Mouse (Mus musculus) neural tube, embryonic 10.5 days (tissue): ENCODE data around the gene Csnk2a1.
"Not testable (repeated sequence)": the region's sequence is repeated elsewhere in the genome, so short reads cannot be mapped to it uniquely, and the experiment has no call there.

ENCODE experiments used
- DNase-seq: peaks from one replicate; pipeline ENCODE4 v3.0.0-alpha.2; 2017; ENCODE audit warnings: low spot score; ENCODE audit errors: extremely low spot score

The Csnk2a1 gene

DNA sequence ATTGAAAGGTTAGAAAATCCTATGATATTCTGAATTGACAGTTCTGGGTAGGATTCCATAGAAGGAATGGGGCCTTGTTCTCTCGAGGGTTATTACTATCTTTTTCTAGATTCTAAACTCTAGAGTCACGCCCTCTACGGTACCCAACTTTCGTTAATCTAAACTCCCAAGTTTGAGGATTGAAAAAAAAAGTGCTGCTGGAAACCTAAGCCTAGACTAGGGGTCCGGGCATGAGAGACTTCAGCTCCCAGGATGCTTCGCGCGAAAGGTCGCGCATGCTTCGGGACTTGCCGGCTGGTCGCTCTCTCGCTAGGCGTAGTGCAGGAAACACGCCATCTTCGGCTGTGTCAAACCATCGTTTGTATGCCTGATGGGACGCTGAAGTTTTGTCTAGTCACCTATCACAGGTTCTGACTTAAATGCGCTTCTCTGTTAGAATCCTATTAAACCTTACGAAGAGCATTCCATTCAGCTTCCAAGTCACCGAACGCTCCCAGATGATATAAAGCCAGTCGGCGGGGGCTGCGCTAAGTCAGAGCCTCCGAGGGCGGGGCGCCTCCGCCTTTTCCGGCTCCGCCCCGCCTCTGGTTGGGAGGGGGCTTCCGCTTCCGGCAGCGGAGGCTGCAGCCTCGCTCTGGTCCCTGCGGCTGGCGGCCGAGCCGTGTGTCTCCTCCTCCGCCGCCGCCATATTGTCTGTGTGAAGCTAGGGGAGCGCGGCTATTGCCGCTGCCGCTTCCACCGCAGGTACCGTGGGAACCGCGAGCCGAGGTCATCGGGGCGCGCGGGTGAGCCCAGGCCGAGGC, at the start of gene Csnk2a1:
Gene Csnk2a1, plus strand, starts transcription at position 592 of the 803 bp plus-strand sequence.
- peak; percentile 93 for DNase-seq

DNA sequence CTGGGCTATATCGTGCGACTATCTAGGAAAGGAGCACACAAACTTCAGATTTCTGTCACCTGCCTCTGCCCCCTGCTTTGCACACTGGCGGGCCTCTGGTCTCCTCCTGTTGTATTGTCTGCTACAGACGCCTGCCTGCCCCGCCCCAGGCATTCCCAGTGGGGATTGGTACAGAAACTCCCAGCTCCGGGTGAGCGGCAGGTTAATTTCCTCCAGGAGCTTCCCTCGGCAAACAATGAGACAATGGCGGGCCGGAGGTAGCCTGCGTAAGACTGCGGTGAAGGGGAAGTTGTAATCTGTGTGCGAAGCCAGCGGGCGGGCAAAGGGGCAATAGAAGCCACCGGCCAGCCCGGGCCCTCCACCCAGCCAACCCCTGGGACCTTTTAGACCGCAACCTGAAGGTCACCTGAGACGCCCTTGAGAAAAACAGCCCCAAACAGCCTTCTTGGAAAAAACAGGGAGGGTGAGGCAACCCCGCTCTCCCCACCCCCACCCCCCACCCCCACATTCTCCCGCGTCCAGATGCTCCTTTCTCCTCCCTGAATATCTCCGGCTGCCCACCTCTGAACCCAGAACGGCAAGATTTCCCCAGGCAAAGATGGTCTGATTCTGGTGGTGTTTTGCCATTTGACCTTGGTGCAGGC, 49.4 kb upstream of the Csnk2a1 start:
- DNase-seq = no peak

DNA sequence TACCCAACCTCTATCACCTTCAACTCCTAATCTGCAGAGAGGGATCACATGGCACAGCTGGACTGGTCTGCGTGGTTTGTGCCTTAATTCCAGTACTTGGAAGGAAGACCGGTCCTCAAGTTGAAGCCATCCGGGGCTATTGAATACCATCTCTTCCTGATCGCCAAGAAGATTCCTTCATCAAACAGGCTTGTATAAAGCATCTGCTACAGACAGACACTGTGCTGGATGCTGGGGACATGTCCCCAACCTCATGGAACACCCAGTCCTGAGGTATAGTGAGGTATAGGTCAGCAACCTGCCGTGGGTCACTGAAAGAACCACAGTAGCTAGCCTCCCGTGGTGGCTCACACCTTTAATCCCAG, 48.9 kb upstream of the Csnk2a1 start:
- no peak for DNase-seq

DNA sequence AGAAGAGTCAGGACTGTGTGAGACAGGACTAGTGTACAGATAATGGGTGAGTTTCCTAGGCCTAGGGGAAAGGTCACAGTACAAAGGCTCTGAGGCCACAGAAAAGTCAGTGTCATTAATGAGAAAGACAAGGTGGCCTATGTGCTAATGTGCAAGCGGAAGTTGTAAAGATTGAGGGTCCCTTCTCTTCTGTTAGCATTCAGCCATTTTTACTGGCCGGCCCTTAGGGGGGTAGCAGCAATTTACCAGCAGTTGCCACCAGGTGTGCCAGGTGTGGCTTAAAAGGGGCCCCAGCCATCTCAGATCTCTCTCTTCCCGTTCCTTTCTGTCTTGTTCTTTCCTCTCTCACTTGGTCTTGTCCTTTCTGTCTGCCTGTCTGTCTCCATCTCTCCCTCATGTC, 48.3 kb upstream of the Csnk2a1 start:
- DNase-seq = no peak

DNA sequence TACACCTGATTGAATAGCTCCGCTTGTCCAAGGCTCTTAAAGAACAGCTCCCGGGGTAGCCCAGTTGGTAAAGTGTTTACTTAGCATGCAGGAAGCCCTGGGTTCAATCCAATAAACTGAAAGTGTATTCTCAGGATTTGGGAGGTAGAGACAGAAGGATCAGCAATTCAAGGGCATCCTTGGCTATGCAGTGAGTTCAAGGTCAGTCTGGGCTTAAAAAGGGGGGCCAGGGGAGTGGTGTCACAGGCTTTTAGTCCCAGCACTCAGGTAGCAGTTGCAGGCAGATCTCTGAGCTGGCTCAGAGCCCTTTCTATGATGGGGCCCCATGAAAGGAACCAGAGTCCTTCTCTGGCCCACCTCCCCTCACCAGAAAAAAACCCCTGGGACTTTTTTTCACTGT, 47.3 kb upstream of the Csnk2a1 start:
- no peak for DNase-seq

DNA sequence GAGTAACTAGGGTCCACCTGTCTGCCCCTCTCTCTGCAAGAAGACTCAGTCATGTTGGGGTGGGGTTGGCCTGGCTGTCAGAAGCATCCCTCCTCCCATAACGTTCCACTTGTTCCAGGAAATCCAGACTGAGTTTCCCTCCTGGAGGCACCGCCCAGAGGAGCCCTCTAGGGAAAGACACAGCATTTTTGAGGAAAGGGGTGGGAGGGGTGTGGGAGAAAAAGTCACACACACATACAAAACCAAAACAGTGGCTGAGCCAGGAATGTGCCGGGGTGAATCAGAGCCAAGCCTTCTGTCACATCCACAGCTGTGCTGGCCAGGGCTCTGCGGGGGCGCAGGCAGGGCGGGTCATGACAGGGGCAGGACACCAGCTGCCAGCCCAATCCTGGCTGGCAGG, 46.3 kb upstream of the Csnk2a1 start:
- DNase-seq = no peak

DNA sequence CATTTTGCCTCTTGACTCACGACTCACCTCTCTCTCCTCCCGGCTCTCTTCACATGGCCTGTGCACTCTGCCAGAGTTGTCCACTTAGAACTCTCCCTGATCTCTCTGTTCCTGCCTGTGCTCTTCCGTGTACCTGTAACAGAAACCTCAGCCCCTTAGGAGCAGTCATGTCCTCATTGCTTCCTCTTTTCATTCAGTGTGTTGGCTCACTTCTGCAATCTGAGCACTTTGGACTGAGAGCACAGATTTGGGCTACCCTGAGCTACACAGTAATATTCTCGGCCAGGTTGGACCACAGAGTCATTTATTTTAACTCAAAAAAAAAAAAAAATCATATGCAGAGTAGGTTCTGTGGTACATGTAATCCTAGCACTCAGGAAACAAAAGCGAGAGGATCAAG, 39.5 kb upstream of the Csnk2a1 start:
- DNase-seq = no peak

DNA sequence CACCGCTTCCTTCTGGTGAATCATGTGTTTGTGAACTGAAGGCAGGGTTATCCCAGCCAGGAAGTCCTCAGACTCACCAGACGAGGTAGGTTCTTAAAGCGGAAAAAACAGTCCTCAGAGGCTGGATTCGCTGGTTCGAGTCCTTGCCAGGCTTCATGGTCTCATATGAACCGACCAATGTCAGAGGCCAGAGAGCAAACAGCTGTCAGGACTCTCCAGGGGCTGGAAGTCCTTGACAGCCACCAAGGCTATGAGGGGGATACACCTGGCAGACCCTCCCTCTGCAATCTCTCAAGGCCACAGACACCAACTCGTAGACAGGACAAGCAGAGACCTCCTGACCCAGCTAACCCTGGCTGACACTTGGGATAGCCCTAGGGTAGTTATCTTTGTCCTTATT, 37.4 kb upstream of the Csnk2a1 start:
- no peak for DNase-seq

DNA sequence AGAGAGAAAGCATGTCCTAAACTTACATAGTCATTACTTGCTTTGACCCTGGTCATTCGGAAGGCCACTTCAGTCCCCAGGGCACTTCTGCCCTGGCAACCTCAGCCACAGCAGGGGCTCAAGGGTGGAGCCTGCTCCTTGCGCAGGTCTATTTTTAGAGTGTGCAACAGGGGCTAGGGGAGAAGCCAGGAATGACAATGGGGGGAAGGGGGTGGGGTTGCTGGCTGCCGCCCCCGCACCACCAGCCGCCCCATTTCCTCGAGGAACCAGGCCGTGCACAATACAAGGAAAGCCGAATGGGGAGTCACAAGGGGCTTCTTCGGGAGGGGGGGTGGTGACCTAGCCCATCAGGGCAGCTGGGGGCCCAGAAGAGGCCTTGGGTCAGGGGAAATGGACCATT, 37.0 kb upstream of the Csnk2a1 start:
- no peak for DNase-seq

DNA sequence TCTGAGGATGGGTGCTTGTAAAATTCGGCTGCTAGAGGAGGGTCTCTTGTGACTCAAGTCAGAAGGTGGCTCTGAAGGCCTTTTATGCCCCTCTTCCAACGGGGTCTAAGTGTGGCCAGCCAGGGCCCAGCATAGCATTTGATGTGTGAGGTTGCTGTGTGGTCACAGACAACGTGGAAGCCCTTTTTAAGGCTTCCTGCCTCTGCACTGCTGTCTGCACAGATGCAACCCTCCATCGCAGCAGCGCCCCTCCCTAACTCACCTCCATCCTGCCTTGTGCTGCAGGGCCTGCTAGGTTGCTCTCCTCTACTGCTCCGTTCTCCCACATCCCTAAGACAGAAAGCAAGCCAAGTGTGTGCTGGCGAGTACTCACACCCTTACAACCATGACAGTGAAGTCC, 36.5 kb upstream of the Csnk2a1 start:
- no peak for DNase-seq

DNA sequence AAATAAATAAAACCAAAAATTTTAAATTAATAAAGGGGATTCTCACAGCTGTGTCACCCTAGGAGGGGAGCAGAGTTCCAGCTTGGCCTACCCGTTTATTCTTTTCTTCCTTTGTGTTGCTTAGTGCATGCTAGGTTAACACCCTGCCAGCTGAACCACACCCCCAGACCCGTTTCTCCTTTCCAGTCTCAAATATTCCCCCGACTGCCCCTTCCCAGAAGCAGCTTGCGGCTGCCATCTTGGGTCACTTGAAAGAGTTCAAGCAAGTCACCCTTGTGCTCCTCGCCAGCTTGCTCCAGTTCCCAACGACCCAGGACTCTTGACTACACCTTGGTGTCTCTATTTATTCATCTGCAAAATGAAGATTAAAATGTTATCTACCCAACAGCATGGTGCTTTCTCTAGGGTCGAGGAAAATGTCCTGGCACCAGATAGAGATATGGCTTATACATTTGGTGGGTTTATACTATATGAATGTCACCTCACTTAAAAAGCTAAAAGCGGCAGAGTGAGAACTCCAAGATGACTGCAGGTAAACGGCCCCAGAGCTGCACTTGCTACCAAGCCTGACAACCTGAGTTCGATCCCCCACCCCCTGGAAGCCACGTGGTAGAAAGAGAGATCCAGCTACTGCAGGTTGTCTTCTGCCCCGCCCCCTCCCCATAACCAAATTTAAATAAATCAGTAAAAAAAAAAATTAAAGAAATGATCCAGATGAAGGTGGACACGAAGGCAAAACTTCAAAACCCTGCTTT, 33.9 kb upstream of the Csnk2a1 start:
- no peak for DNase-seq

DNA sequence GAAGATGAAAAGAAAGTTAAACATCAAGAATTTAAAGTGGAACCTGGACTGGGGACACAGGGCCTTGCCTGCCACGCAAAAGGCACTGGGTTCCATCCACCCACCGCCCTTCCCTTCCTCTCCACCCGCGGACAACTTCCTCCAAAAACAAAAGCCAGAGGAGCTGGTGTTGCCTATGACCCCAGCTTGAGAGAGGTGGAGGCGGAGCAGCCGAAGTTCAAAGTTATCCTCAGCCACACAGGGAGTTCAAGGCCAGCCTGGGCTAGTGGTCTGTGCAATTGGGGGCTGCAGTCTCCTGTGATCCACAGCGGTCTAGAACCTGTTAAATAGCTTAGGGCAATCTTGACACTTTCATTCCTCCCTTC, 33.3 kb upstream of the Csnk2a1 start:
- no peak for DNase-seq

DNA sequence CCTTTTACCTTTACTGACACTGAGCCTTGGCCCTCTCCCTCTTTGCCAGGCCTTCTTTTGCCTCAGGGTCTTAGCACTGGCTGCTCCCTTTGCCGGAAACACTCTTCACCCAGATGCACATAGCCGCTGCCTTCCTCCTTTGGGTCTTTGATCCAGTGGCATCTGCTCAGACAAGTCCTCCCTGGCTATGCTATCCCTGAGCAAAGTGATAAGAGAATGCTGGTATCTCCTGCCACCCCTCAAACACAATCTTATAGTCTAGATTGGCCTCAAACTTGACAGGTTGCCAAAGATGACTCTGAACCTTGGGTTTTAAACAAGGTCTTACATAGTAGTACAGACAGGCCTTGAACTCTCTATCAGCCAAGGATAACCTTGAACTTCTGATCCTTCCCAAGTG, 32.1 kb upstream of the Csnk2a1 start:
- no peak for DNase-seq

DNA sequence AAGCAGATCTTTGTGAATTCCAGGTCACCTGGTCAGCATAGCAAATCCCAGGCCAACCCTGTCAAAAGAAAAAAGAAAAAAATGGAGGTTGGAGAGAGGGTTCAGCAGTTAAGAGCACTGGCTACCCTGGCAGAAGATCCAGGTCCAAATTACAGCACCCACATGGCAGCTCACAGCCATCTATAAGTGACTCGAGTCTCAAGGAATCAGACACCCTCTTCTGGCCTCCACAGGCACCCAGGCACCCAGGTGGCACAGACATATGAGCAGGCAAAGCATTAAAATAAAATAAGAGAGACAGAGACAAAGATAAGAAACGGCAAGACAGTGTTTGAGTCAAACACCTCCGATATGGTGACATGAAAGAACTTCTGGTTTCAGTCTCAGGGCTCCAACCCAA, 29.7 kb upstream of the Csnk2a1 start:
- DNase-seq = no peak

DNA sequence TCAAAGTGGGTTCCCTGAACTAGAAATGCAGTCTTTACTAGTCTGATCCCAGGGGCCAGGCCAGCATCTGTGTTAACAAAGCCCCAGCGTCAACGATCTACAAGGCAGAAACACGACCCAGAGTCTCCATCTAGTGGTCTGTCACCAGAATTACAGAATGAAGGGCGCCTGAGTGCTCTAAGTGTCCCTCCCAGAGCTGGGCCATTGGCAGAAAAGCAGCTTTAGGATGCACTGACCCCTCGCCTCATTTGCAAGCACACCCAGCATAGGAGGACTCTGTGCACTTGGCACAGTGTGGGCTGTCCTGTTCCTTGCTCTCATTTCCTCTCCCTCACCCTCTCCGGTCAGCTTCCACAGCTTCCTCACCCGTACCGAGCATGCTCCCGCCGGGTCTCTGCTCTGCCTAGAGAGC, 29.3 kb upstream of the Csnk2a1 start:
- DNase-seq = peak; percentile 69

DNA sequence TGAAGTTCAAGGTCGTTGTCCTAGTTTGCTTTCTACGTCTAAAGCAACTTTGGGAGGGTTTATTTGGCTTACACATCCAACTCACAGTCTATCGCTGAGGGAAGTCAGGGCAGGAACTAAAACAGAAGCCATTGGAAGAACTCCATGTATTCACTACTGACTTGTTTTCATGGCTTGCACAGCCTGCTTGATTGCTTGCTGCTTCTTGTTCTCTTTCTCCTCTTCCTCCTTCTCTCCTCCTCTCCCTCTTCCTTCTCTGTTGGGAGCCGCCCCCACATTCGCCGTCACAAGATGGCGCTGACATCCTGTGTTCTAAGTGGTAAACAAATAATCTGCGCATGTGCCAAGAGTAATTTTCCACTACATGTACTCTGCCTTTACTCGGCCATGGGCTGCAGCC, 20.5 kb upstream of the Csnk2a1 start:
- not testable (repeated sequence) for DNase-seq

DNA sequence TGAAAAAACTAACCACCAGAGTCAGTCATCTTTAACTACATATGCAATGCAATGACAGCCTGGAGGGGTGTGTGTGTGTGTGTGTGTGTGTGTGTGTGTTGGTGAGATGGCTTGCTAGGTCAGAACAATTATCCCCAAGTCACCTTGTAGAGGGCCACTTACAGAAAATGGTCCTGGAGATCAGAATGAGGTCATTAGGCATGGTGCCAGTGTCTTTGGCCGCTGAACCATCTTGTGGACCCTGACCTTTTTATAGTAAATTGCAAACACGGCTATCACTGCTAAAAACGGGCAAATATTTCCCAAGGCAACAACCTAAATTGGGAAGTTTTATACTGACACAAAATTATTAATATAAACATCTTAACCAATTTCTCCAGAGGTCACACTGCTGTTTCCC, 14.8 kb upstream of the Csnk2a1 start:
- no peak for DNase-seq

DNA sequence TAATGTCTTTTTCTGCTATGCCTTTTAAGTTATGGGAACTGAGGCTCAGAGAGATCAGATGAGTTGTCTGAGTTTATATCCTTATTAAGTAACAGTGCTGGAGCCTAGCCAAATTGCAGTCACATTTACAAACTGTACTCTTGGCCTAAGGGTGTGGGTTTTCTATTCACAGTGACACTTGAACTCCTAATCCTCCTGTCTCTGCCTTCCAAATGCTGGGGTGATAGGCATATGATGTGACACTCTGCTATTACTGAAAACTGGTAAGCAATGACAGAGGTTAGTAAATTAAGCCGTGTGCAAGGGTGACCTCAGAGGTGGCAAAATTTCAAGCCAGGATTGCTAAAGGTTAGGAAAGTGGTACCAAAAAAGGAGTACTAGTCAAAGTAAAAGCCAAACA, 9.7 kb upstream of the Csnk2a1 start:
- DNase-seq = no peak

DNA sequence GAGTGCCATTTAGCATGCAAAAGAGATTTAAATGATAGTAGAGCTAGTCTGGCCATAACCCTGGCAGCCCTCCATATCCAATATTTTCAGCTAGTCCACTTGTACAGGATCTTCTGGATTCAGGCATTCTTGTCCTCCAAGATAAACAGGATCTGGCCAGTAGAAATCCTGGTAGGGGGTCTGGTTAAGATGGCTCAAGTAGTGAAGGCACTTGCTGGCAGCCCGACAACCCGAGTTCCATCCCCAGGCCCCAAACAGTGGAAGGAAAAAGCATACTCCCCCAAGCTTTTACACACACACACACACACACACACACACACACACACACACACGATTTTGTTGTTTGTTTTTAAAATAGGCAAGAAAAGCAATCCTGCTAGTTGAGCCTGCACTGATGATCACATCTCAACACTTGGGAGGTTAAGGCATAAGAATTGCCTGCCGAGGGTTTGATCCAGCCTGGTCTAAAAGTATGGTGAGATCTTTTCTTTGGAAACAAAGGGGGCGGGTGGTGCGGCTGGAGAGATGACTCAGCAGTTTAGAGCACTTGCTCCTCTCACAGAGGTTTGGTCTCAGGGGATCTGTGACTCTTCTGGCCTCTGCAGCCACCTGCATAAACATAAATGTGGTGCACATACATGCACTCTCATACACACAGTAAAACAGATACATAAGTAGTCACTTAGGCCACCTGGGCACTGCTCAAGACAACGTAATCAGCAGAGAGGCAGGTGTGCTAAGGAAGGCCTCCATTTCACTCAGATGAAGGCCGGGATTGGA, 2.9 kb upstream of the Csnk2a1 start:
- no peak for DNase-seq

DNA sequence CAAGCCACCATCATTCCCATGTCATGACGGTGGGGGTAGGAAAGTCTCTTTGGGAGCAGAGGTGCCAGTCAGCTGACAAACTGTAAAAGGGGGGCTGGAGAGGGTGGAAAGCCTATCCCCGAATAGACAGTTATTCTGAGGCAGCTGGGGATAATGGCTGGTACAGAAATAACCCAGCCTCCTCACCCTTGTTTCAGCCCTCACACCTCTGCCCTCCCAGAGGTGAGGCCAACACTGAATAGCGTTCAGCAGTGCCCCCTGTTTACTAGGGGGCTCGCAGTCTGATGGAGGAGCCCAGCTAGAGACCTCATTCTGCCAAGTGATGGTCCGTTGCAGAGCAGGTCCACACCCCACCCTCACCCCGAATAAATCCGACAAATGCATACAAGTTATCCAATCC, 1.1 kb upstream of the Csnk2a1 start:
- DNase-seq = no peak

DNA sequence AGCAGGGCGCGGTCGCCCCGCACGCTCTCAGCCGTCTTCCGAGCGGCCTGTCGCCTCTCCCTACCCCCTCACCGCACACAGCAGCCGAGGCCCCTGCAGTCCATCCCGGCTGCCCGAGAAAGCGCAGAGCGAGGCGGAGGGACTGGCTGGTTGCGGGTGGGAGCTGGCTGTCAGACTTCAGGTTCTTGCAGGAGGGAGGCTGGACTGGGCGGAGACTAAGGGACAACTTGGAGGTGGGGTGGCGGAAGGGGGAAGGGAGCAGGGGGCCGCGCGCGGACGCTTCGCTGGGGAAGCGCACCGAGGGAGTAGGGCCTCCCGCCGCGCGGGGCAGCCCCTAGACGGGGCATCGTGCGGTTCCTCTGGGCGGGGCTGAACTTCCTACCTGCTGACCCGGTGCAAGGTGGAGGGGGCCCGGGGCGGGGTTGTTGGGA, 427 bp downstream of the Csnk2a1 start:
- peak; percentile 84 for DNase-seq

DNA sequence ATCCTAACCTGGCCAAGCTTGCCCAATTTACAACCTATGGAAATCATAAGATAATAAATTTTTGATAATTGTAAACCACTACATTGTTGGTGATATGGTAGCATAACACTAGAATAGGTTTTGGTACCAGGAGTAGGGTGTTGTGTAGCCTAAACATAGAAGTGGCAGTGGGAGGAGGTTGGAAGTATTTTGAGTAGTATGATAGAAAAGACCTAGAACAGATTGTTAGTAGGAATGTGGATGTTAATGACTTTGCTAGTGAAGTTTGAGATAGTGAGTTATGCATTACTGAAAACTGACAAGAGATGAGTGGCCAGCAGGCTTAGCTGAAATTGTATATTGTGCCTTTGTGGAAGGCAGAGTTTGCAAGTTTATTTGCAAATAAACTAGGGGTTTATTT, 3.4 kb downstream of the Csnk2a1 start:
- DNase-seq = no peak
